Comparison of ENCODE assay signal across 8 mouse cellular contexts in genomic region chr3:96727828-96728633, GRCm38 (mm10). TPM values are rescaled to one million over a fixed set of nuclear protein-coding genes. Genes with fewer than 3 reads are reported as not detected.
DNase-seq lines count a peak whose midpoint lies in the region; ATAC-seq and TF ChIP-seq lines count a peak whose summit lies in the region.

No protein-coding gene starts in this region.

- H3K27ac ChIP-seq in kidney, embryonic 16.5 days (ENCODE audit: low read length) = peak overlapping the region; percentile 62
- peak overlapping the region; percentile 87 for H3K27ac ChIP-seq in intestine, postnatal 0 days (ENCODE audit: low read depth, low read length)
- H3K27ac ChIP-seq in midbrain, postnatal 0 days (ENCODE audit: low read depth, low read length) = peak overlapping the region; percentile 88

- peak overlapping the region; percentile 79 for H3K4me3 ChIP-seq in kidney, embryonic 16.5 days (ENCODE audit: low read length)
- H3K4me3 ChIP-seq in erythroblast, embryonic 14.5 days (replicated peaks) = peak overlapping the region; percentile 97
- peak overlapping the region; percentile 96 for H3K4me3 ChIP-seq in intestine, postnatal 0 days (ENCODE audit: low read depth, low read length)
- H3K4me3 ChIP-seq in midbrain, postnatal 0 days (ENCODE audit: low read depth, low read length) = peak overlapping the region; percentile 69

- peak overlapping the region; percentile 64 for H3K4me2 ChIP-seq in kidney, embryonic 16.5 days (replicated peaks; ENCODE audit: low read depth, low read length)
- peak overlapping the region; percentile 78 for H3K4me2 ChIP-seq in intestine, postnatal 0 days (replicated peaks; ENCODE audit: low read depth)
- peak overlapping the region; percentile 63 for H3K4me2 ChIP-seq in midbrain, postnatal 0 days (ENCODE audit: low read depth, low read length, poor library complexity, severe bottlenecking)

- H3K36me3 ChIP-seq in kidney, embryonic 16.5 days (ENCODE audit: insufficient read depth, low read length) = peaks cover 15% of the 10 kb centered on the region
- H3K36me3 ChIP-seq in erythroblast, embryonic 14.5 days (ENCODE audit: control insufficient read depth) = peaks cover 23% of the 10 kb centered on the region
- peaks cover 7% of the 10 kb centered on the region for H3K36me3 ChIP-seq in intestine, postnatal 0 days (ENCODE audit: control insufficient read depth, insufficient read depth)
- H3K36me3 ChIP-seq in midbrain, postnatal 0 days (ENCODE audit: insufficient read depth, low read length) = peaks cover 7% of the 10 kb centered on the region

- no peaks in the 10 kb centered on the region for H3K27me3 ChIP-seq in kidney, embryonic 16.5 days (ENCODE audit: insufficient read depth, low read length)
- no peaks in the 10 kb centered on the region for H3K27me3 ChIP-seq in erythroblast, embryonic 14.5 days (ENCODE audit: control insufficient read depth)
- H3K27me3 ChIP-seq in intestine, postnatal 0 days (replicated peaks; ENCODE audit: control insufficient read depth, insufficient read depth, low read length) = no peaks in the 10 kb centered on the region
- H3K27me3 ChIP-seq in midbrain, postnatal 0 days (ENCODE audit: insufficient read depth, low read length) = no peaks in the 10 kb centered on the region

- DNase-seq in kidney, adult 8-10 months = no peak
- peak; percentile 77 for DNase-seq in MEL-GATA-1-ER (ENCODE audit: extremely low read depth, low read depth)
- peak; percentile 21 for DNase-seq in midbrain, postnatal 0 days (ENCODE audit: low spot score)
- no peak for DNase-seq in adrenal gland, postnatal 10 days
- no peak for DNase-seq in ovary, postnatal 36 days (ENCODE audit: low spot score)

- no peak for TF ChIP-seq CTCF in intestine, postnatal 0 days (IDR thresholded peaks at IDR 0.05; ENCODE audit: low read depth)
- TF ChIP-seq CTCF in midbrain, postnatal 0 days (IDR thresholded peaks at IDR 0.05) = no peak

- peaks cover 25% of the 10 kb centered on the region for H3K4me1 ChIP-seq in kidney, embryonic 16.5 days (ENCODE audit: insufficient read depth, low read length)
- peaks cover 48% of the 10 kb centered on the region for H3K4me1 ChIP-seq in erythroblast, embryonic 14.5 days (ENCODE audit: control insufficient read depth)
- peaks cover 14% of the 10 kb centered on the region for H3K4me1 ChIP-seq in intestine, postnatal 0 days (replicated peaks; ENCODE audit: control insufficient read depth, insufficient read depth, low read length)
- peaks cover 5% of the 10 kb centered on the region; the same call in 1 of the 2 replicates for H3K4me1 ChIP-seq in midbrain, postnatal 0 days (ENCODE audit: insufficient read depth, low read length)

- no peaks in the 10 kb centered on the region for H3K9me3 ChIP-seq in kidney, embryonic 16.5 days (ENCODE audit: low read length)
- no peaks in the 10 kb centered on the region for H3K9me3 ChIP-seq in erythroblast, embryonic 14.5 days (ENCODE audit: control insufficient read depth, low read length)
- no peaks in the 10 kb centered on the region for H3K9me3 ChIP-seq in intestine, postnatal 0 days (ENCODE audit: control insufficient read depth)
- no peaks in the 10 kb centered on the region for H3K9me3 ChIP-seq in midbrain, postnatal 0 days (ENCODE audit: low read length)

- WGBS in kidney, embryonic 16.5 days = 1% methylated on average over 40 of the region's 42 CpGs
- under 1% methylated on average over 42 of the region's 42 CpGs for WGBS in intestine, postnatal 0 days
- WGBS in midbrain, postnatal 0 days = under 1% methylated on average over 41 of the region's 42 CpGs

- ATAC-seq in kidney, embryonic 16.5 days (ENCODE audit: low FRiP score, low TSS enrichment) = peak; percentile 50
- no peak; the same call in 1 of the 2 replicates for ATAC-seq in intestine, postnatal 0 days
- ATAC-seq in midbrain, postnatal 0 days (ENCODE audit: low FRiP score) = peak; percentile 53

- peak overlapping the region; percentile 75 for H3K9ac ChIP-seq in kidney, embryonic 16.5 days (replicated peaks; ENCODE audit: low read length)
- H3K9ac ChIP-seq in intestine, postnatal 0 days (ENCODE audit: low read depth, low read length) = peak overlapping the region; percentile 84
- H3K9ac ChIP-seq in midbrain, postnatal 0 days (replicated peaks; ENCODE audit: low read length, poor library complexity, severe bottlenecking) = peak overlapping the region; percentile 79

RNA-seq across cellular contexts. Expression of gene Rnf115, which starts 0.6 kb away (rescaled TPM):
- polyA plus RNA-seq in kidney, embryonic 16.5 days (2015; fragmentation: Nextera tagmentation; extraction: Ambion mirVana) = 56.6 and 57.3 TPM in 2 replicates
- 0.76 and 0.98 TPM in 2 replicates for polyA plus RNA-seq in erythroblast, embryonic 14.5 days (2012)
- 58.7 and 61.6 TPM in 2 replicates for polyA plus RNA-seq in intestine, postnatal 0 days (2015; fragmentation: Nextera tagmentation; extraction: Ambion mirVana)
- total RNA-seq in midbrain, postnatal 0 days (2014; rRNA removed) = 59.6 and 63.4 TPM in 2 replicates
- 71.8 and 76.5 TPM in 2 replicates for polyA plus RNA-seq in midbrain, postnatal 0 days (2015; fragmentation: Nextera tagmentation; extraction: Ambion mirVana)
- total RNA-seq in adrenal gland, postnatal 10 days (2021) = 10 to 100 TPM; 34.1 to 35.7 TPM

RNA-seq across cellular contexts. Expression of gene Polr3c, which starts 0.6 kb away (rescaled TPM):
- polyA plus RNA-seq in kidney, embryonic 16.5 days (2015; fragmentation: Nextera tagmentation; extraction: Ambion mirVana) = 44.5 and 45.3 TPM in 2 replicates
- polyA plus RNA-seq in erythroblast, embryonic 14.5 days (2012) = 1.2 TPM in 2 replicates
- polyA plus RNA-seq in intestine, postnatal 0 days (2015; fragmentation: Nextera tagmentation; extraction: Ambion mirVana) = 19.7 and 20.5 TPM in 2 replicates
- 12.6 and 14.7 TPM in 2 replicates for total RNA-seq in midbrain, postnatal 0 days (2014; rRNA removed)
- polyA plus RNA-seq in midbrain, postnatal 0 days (2015; fragmentation: Nextera tagmentation; extraction: Ambion mirVana) = 26.4 and 30.7 TPM in 2 replicates
- 10 to 100 TPM; 28.0 to 32.7 TPM for total RNA-seq in adrenal gland, postnatal 10 days (2021)

RNA-seq across cellular contexts. Expression of gene Nudt17, which starts 19.7 kb away (rescaled TPM):
- polyA plus RNA-seq in kidney, embryonic 16.5 days (2015; fragmentation: Nextera tagmentation; extraction: Ambion mirVana) = 12.0 and 12.2 TPM in 2 replicates
- 0.05 and 0.06 TPM in 2 replicates for polyA plus RNA-seq in erythroblast, embryonic 14.5 days (2012)
- 2.2 and 2.8 TPM in 2 replicates for polyA plus RNA-seq in intestine, postnatal 0 days (2015; fragmentation: Nextera tagmentation; extraction: Ambion mirVana)
- total RNA-seq in midbrain, postnatal 0 days (2014; rRNA removed) = 6.5 and 11.9 TPM in 2 replicates
- polyA plus RNA-seq in midbrain, postnatal 0 days (2015; fragmentation: Nextera tagmentation; extraction: Ambion mirVana) = 18.5 and 20.6 TPM in 2 replicates
- 1 to 10 TPM; 3.1 to 5.3 TPM for total RNA-seq in adrenal gland, postnatal 10 days (2021)

RNA-seq across cellular contexts. Expression of gene Pias3, which starts 31.8 kb away (rescaled TPM):
- polyA plus RNA-seq in kidney, embryonic 16.5 days (2015; fragmentation: Nextera tagmentation; extraction: Ambion mirVana) = 62.1 and 72.3 TPM in 2 replicates
- polyA plus RNA-seq in erythroblast, embryonic 14.5 days (2012) = 0.52 and 0.75 TPM in 2 replicates
- 15.2 and 16.1 TPM in 2 replicates for polyA plus RNA-seq in intestine, postnatal 0 days (2015; fragmentation: Nextera tagmentation; extraction: Ambion mirVana)
- total RNA-seq in midbrain, postnatal 0 days (2014; rRNA removed) = 33.1 and 46.0 TPM in 2 replicates
- 44.2 and 49.7 TPM in 2 replicates for polyA plus RNA-seq in midbrain, postnatal 0 days (2015; fragmentation: Nextera tagmentation; extraction: Ambion mirVana)
- total RNA-seq in adrenal gland, postnatal 10 days (2021) = 10 to 100 TPM; 22.0 to 32.0 TPM

RNA-seq across cellular contexts. Expression of gene Ankrd35, which starts 58.1 kb away (rescaled TPM):
- 1.2 and 1.6 TPM in 2 replicates for polyA plus RNA-seq in kidney, embryonic 16.5 days (2015; fragmentation: Nextera tagmentation; extraction: Ambion mirVana)
- 0.02 TPM in 1 of 2 replicates, not detected in the other for polyA plus RNA-seq in erythroblast, embryonic 14.5 days (2012)
- polyA plus RNA-seq in intestine, postnatal 0 days (2015; fragmentation: Nextera tagmentation; extraction: Ambion mirVana) = 0.22 and 0.29 TPM in 2 replicates
- total RNA-seq in midbrain, postnatal 0 days (2014; rRNA removed) = 4.9 and 8.5 TPM in 2 replicates
- 3.7 and 4.3 TPM in 2 replicates for polyA plus RNA-seq in midbrain, postnatal 0 days (2015; fragmentation: Nextera tagmentation; extraction: Ambion mirVana)
- total RNA-seq in adrenal gland, postnatal 10 days (2021) = 1 to 10 TPM; 1.5 to 1.9 TPM

Comparison
In these comparisons a context has a peak if more than half of its experiments do, and no peak if none do; other contexts are left out.
1. DNase-seq: peak in MEL-GATA-1-ER (single experiment) and midbrain, postnatal 0 days (single experiment); none in kidney, adult 8-10 months (0 of 2), adrenal gland, postnatal 10 days (single experiment) and ovary, postnatal 36 days (single experiment).
2. RNA of gene Rnf115, which starts 0.6 kb away (polyA plus RNA-seq): 71.8 to 76.5 TPM in midbrain, postnatal 0 days, 58.7 to 61.6 TPM in intestine, postnatal 0 days and 56.6 to 57.3 TPM in kidney, embryonic 16.5 days; 0.76 to 0.98 TPM in erythroblast, embryonic 14.5 days; every median in the first group is over 10 times any median in the second.
3. Peak in every context shown above with its lines, with median percentiles within 50 percentile points of each other: H3K27ac ChIP-seq, H3K4me2 ChIP-seq, H3K4me3 ChIP-seq and H3K9ac ChIP-seq.